Mouse (Mus musculus) MEL (cell line): ENCODE measurements around the gene Aars. TPM values are rescaled to one million over a fixed set of nuclear protein-coding genes. Genes with fewer than 3 reads are reported as not detected.
A peak's percentile ranks its signal among the peaks of the same experiment; 100 is the strongest.

ENCODE experiments used
- DNase-seq: peaks from one replicate; pipeline ENCODE4 v3.0.0; 2011; ENCODE audit warnings: low read depth, low spot score
- H3K27ac ChIP-seq: 2 replicates; pipeline ENCODE4 v1.5.1; 2012; ENCODE audit warnings: low read depth, mild to moderate bottlenecking, control low read depth, low read length, moderate library complexity; ENCODE audit not compliant: control insufficient read depth
- H3K27me3 ChIP-seq, 2 experiments: fragments of 150-350 bp in 1 of 2; sonication (generic) in 1 of 2; 2 replicates each; pipeline ENCODE4 v1.6.1; 2012; ENCODE audit warnings: low read length in 2 of 2, mild to moderate bottlenecking in 2 of 2, improper control_type of control experiment in 1 of 2, moderate library complexity in 1 of 2; ENCODE audit not compliant: insufficient read depth in 2 of 2, control insufficient read depth in 1 of 2
- H3K36me3 ChIP-seq, 2 experiments: 2 replicates each; pipeline ENCODE4 v1.6.1; 2012 to 2014; ENCODE audit warnings: low read length in 2 of 2, improper control_type of control experiment in 1 of 2, inconsistent platforms in 1 of 2, mild to moderate bottlenecking in 1 of 2; ENCODE audit not compliant: insufficient read depth in 2 of 2, control insufficient read depth in 1 of 2
- H3K4me1 ChIP-seq, 2 experiments: fragments of 150-350 bp in 1 of 2; sonication (generic) in 1 of 2; 2 replicates each; pipeline ENCODE4 v1.6.1; 2012; ENCODE audit warnings: low read length in 2 of 2, improper control_type of control experiment in 1 of 2, mild to moderate bottlenecking in 1 of 2; ENCODE audit not compliant: insufficient read depth in 2 of 2, control insufficient read depth in 1 of 2
- H3K4me3 ChIP-seq, 2 experiments: fragments of 150-350 bp in 1 of 2; sonication (generic) in 1 of 2; 2 replicates each; pipeline ENCODE4 v1.5.1; 2012; ENCODE audit warnings: low read depth in 2 of 2, low read length in 2 of 2, mild to moderate bottlenecking in 2 of 2, moderate library complexity in 2 of 2, control low read depth in 1 of 2, improper control_type of control experiment in 1 of 2; ENCODE audit not compliant: control insufficient read depth in 1 of 2, insufficient read depth in 1 of 2
- H3K79me2 ChIP-seq: 2 replicates; pipeline ENCODE4 v1.6.1; 2012; ENCODE audit warnings: mild to moderate bottlenecking, low read length, moderate library complexity; ENCODE audit not compliant: control insufficient read depth, poor library complexity, insufficient read depth
- H3K9ac ChIP-seq: 2 replicates; pipeline ENCODE4 v1.6.1; 2012; ENCODE audit warnings: low read depth, mild to moderate bottlenecking, control low read depth, low read length, moderate library complexity; ENCODE audit not compliant: control insufficient read depth, poor library complexity, severe bottlenecking
- H3K9me3 ChIP-seq: fragments of 150-350 bp; sonication (generic); replicated peaks from 2 replicates; pipeline ENCODE4 v1.6.1; 2012; ENCODE audit warnings: mild to moderate bottlenecking, low read length, improper control_type of control experiment, moderate library complexity; ENCODE audit not compliant: insufficient read depth
- BHLHE40 ChIP-seq: IDR thresholded peaks from 2 replicates; pipeline ENCODE4 v1.6.1; 2012; ENCODE audit warnings: low read depth, mild to moderate bottlenecking, inconsistent platforms, low read length, improper control_type of control experiment, borderline replicate concordance
- CHD2 ChIP-seq: IDR thresholded peaks from 2 replicates; pipeline ENCODE4 v1.6.1; 2011; ENCODE audit warnings: low read length, improper control_type of control experiment
- E2F4 ChIP-seq: IDR thresholded peaks from 2 replicates; pipeline ENCODE4 v1.6.1; 2011; ENCODE audit warnings: low read depth, low read length, improper control_type of control experiment, borderline replicate concordance
- ELF1 ChIP-seq: IDR thresholded peaks from 2 replicates; pipeline ENCODE4 v1.6.1; 2014; ENCODE audit warnings: low read depth, mild to moderate bottlenecking, inconsistent platforms, low read length, improper control_type of control experiment, moderate library complexity
- HCFC1 ChIP-seq: IDR thresholded peaks from 2 replicates; pipeline ENCODE4 v1.6.1; 2012; ENCODE audit warnings: low read depth, mild to moderate bottlenecking, inconsistent platforms, low read length, improper control_type of control experiment, moderate library complexity
- KAT2A ChIP-seq: conservative IDR thresholded peaks from 2 replicates; pipeline ENCODE4 v1.6.1; 2012; ENCODE audit warnings: low read depth, low read length, improper control_type of control experiment, inconsistent platforms
- MAFK ChIP-seq: IDR thresholded peaks from 2 replicates; pipeline ENCODE4 v1.6.1; 2011; ENCODE audit warnings: low read depth, mild to moderate bottlenecking, low read length, improper control_type of control experiment, borderline replicate concordance
- MEF2A ChIP-seq: IDR thresholded peaks from 2 replicates; pipeline ENCODE4 v1.6.1; 2014; ENCODE audit warnings: low read depth, mild to moderate bottlenecking, inconsistent platforms, low read length, improper control_type of control experiment; ENCODE audit not compliant: poor library complexity, insufficient replicate concordance, severe bottlenecking; ENCODE audit errors: extremely low read depth
- MYB ChIP-seq: IDR thresholded peaks from 2 replicates; pipeline ENCODE4 v1.6.1; 2011; ENCODE audit warnings: mild to moderate bottlenecking, low read depth, low read length, improper control_type of control experiment
- MYC ChIP-seq: IDR thresholded peaks from 2 replicates; pipeline ENCODE4 v1.6.1; 2011; ENCODE audit warnings: low read depth, mild to moderate bottlenecking, low read length, improper control_type of control experiment, moderate library complexity
- POLR2AphosphoS2 ChIP-seq: IDR thresholded peaks from 2 replicates; pipeline ENCODE4 v1.6.1; 2011; ENCODE audit warnings: low read length, improper control_type of control experiment
- SMC3 ChIP-seq: IDR thresholded peaks from 2 replicates; pipeline ENCODE4 v1.6.1; 2011; ENCODE audit warnings: low read depth, low read length, improper control_type of control experiment
- TBP ChIP-seq: IDR thresholded peaks from 2 replicates; pipeline ENCODE4 v1.8.0; 2011; ENCODE audit warnings: low read depth, low read length, improper control_type of control experiment
- TCF12 ChIP-seq: IDR thresholded peaks from 2 replicates; pipeline ENCODE4 v1.6.1; 2014; ENCODE audit warnings: low read depth, mild to moderate bottlenecking, inconsistent platforms, low read length, improper control_type of control experiment, moderate library complexity
- UBTF ChIP-seq: IDR thresholded peaks from 2 replicates; pipeline ENCODE4 v1.6.1; 2012; ENCODE audit warnings: low read depth, mild to moderate bottlenecking, inconsistent platforms, low read length, improper control_type of control experiment, moderate library complexity, borderline replicate concordance; ENCODE audit not compliant: insufficient read depth
- USF1 ChIP-seq: IDR thresholded peaks from 2 replicates; pipeline ENCODE4 v1.6.1; 2014; ENCODE audit warnings: low read depth, mild to moderate bottlenecking, inconsistent platforms, low read length, improper control_type of control experiment, moderate library complexity
- USF2 ChIP-seq, 2 experiments: IDR thresholded peaks; 2 replicates each; pipeline ENCODE4 v1.6.1; 2011 to 2012; ENCODE audit warnings: improper control_type of control experiment in 2 of 2, low read length in 2 of 2, borderline replicate concordance in 1 of 2, inconsistent platforms in 1 of 2, low read depth in 1 of 2, mild to moderate bottlenecking in 1 of 2; ENCODE audit not compliant: insufficient read depth in 1 of 2
- ZC3H11A ChIP-seq: IDR thresholded peaks from 2 replicates; pipeline ENCODE4 v1.6.1; 2012; ENCODE audit warnings: low read depth, mild to moderate bottlenecking, inconsistent platforms, low read length, improper control_type of control experiment
- ZNF384 ChIP-seq: IDR thresholded peaks from 2 replicates; pipeline ENCODE4 v1.6.1; 2012; ENCODE audit warnings: low read depth, mild to moderate bottlenecking, inconsistent platforms, low read length, improper control_type of control experiment
- polyA plus RNA-seq, 2 experiments: library from polyadenylated mRNA; stranded (reverse) in 1 of 2; unstranded in 1 of 2; fragments of >175 nt in 1 of 2; fragments of >200 nt in 1 of 2; gene quantifications; 2 replicates each; pipeline versions ENCODE4 v1.2.1 to v1.2.4; 2012; ENCODE audit warnings: low replicate concordance in 2 of 2, low read depth in 1 of 2; ENCODE audit not compliant: insufficient read length in 2 of 2, insufficient read depth in 1 of 2, missing spikeins in 1 of 2
- total RNA-seq: library from RNA; depleted of rRNA; stranded (reverse); fragments of 300-350 nt; gene quantifications from 2 replicates; pipeline ENCODE4 v1.2.3, GENCODE M21; 2012

Aars gene
- total and polyA plus RNA-seq, 3 experiments = 25.1 to 162 (median 106) TPM

- TF ChIP-seq ZNF384 (peak; percentile 43; the same call in 1 of the 2 replicates), USF1 (0 out of 2 replicates have a peak, but pooled peaks have one; percentile 4), MEF2A (no peak), MYB (peak; percentile 56; the same call in 1 of the 2 replicates), E2F4 (no peak), SMC3 (peak; percentile 28; the same call in 1 of the 2 replicates), BHLHE40 (peak; percentile 92), POLR2AphosphoS2 (no peak), TCF12 (peak; percentile 98), MAFK (0 out of 2 replicates have a peak, but pooled peaks have one; percentile 10), USF2 (IDR thresholded peaks at IDR 0.05; ENCODE audit: borderline replicate concordance in 1 of 2, insufficient read depth in 1 of 2, low read depth in 1 of 2, low read length in 2 of 2) (no peak), ELF1 (peak; percentile 52), MYC (peak; percentile 83), CHD2 (peak; percentile 56; the same call in 1 of the 2 replicates), HCFC1 (peak; percentile 64), KAT2A (no peak; the same call in 1 of the 2 replicates)
Observed at GRCm38 (mm10) chr8:110987805-110988744, 44.9 kb upstream of the Aars start (continued).

GRCm38 (mm10) chr8:110990017-110990416 is 42.9 kb upstream of the Aars start:
- Histone ChIP-seq H3K9me3 (no peaks in the 10 kb centered on the region), H3K4me3 (no peak overlapping the region), H3K9ac (no peak overlapping the region), H3K79me2 (peaks cover 11% of the 10 kb centered on the region), H3K27me3 (no peaks in the 10 kb centered on the region), H3K27ac (no peak overlapping the region), H3K4me1 (peaks cover 21% of the 10 kb centered on the region in 2 experiments), H3K36me3 (peaks cover 25 to 56% of the 10 kb centered on the region in 2 experiments)
- no peak for DNase-seq
- TF ChIP-seq ZC3H11A = no peak
- TF ChIP-seq HCFC1 = no peak
- no peak for TF ChIP-seq MYB
- TF ChIP-seq TBP = no peak
- TF ChIP-seq UBTF = no peak
